Mouse (Mus musculus) bone marrow, adult 2 months (tissue): ENCODE measurements around the gene 4933430I17Rik.

Experiments used
- CTCF ChIP-seq: fragments of 200-500 bp; IDR thresholded peaks from 2 replicates; pipeline ENCODE4 v1.5.1; 2011; ENCODE audit warnings: low read length, control low read depth; ENCODE audit not compliant: control insufficient read depth, insufficient read depth
- POLR2A ChIP-seq: fragments of 200-500 bp; IDR thresholded peaks from 2 replicates; pipeline ENCODE4 v1.6.1; 2011; ENCODE audit warnings: low read depth, mild to moderate bottlenecking, control low read depth, low read length, borderline replicate concordance; ENCODE audit not compliant: control insufficient read depth

GRCm38 (mm10) chr4:62519122-62519848 is 5.9 kb upstream of the 4933430I17Rik start:
- TF ChIP-seq CTCF (no peak), POLR2A (no peak)
